Mouse (Mus musculus): ENCODE results near the gene Ugt2a3.
A peak's percentile ranks its signal among the peaks of the same experiment; 100 is the strongest.

GRCm38 (mm10) chr5:87311392-87311791, 25.6 kb downstream of the Ugt2a3 start:
- TF ChIP-seq CTCF (IDR thresholded peaks at IDR 0.05; ENCODE audit: low read depth, low read length), result peak; percentile 58
- no peak for TF ChIP-seq POLR2A (IDR thresholded peaks at IDR 0.05; ENCODE audit: extremely low read depth, insufficient read depth, low read length)
